Mouse (Mus musculus): ENCODE measurements around the gene Car14.
"Not testable (repeated sequence)": the region's sequence is repeated elsewhere in the genome, so short reads cannot be mapped to it uniquely, and the experiment has no call there.

The Car14 gene

GRCm38 (mm10) chr3:95891211-95892065 lies 13.1 kb downstream of the Car14 start, which contains the start of gene BC028528:
BC028528 (minus strand) TSS chr3:95892005.
- DNase-seq (ENCODE audit: low spot score) = no peak

GRCm38 (mm10) chr3:95889664-95890063 lies 14.8 kb downstream of the Car14 start:
- no peak for DNase-seq (ENCODE audit: low spot score)

GRCm38 (mm10) chr3:95887596-95887995 lies 16.9 kb downstream of the Car14 start:
- DNase-seq (ENCODE audit: low spot score) = no peak

GRCm38 (mm10) chr3:95884400-95884799 lies 20.1 kb downstream of the Car14 start:
- no peak for DNase-seq (ENCODE audit: low spot score)

- peak; percentile 50 for DNase-seq (ENCODE audit: low spot score)
These were observed 21.6 kb downstream of the Car14 start for GRCm38 (mm10) chr3:95882816-95883425.

GRCm38 (mm10) chr3:95881979-95882815 lies 22.3 kb downstream of the Car14 start, which contains the start of gene Ciart:
Ciart (minus strand) TSS chr3:95882251.
- DNase-seq (ENCODE audit: low spot score) = peak; percentile 96

- no peak for DNase-seq (ENCODE audit: low spot score)
These were observed 25.4 kb downstream of the Car14 start for GRCm38 (mm10) chr3:95879063-95879462.

- DNase-seq (ENCODE audit: low spot score) = no peak
These were observed 32.4 kb downstream of the Car14 start for GRCm38 (mm10) chr3:95872048-95872447.

- DNase-seq (ENCODE audit: low spot score) = peak; percentile 83
These were observed 33.1 kb downstream of the Car14 start, which contains the start of gene Mrps21 for GRCm38 (mm10) chr3:95871392-95871867. Mrps21 (minus strand) TSS chr3:95871519.

GRCm38 (mm10) chr3:95870976-95871375 lies 33.5 kb downstream of the Car14 start:
- DNase-seq (ENCODE audit: low spot score) = no peak

- no peak for DNase-seq (ENCODE audit: low spot score)
These were observed 37.1 kb downstream of the Car14 start for GRCm38 (mm10) chr3:95867408-95867807.

GRCm38 (mm10) chr3:95866071-95866470 lies 38.4 kb downstream of the Car14 start:
- no peak for DNase-seq (ENCODE audit: low spot score)

GRCm38 (mm10) chr3:95865571-95865970 lies 38.9 kb downstream of the Car14 start:
- DNase-seq (ENCODE audit: low spot score) = no peak

- DNase-seq (ENCODE audit: low spot score) = no peak
These were observed 39.4 kb downstream of the Car14 start for GRCm38 (mm10) chr3:95865050-95865449.

- no peak for DNase-seq (ENCODE audit: low spot score)
These were observed 40.9 kb downstream of the Car14 start for GRCm38 (mm10) chr3:95863578-95863977.

GRCm38 (mm10) chr3:95861796-95862195 lies 42.7 kb downstream of the Car14 start:
- DNase-seq (ENCODE audit: low spot score) = no peak

GRCm38 (mm10) chr3:95861216-95861615 lies 43.3 kb downstream of the Car14 start:
- no peak for DNase-seq (ENCODE audit: low spot score)

GRCm38 (mm10) chr3:95860323-95860722 lies 44.2 kb downstream of the Car14 start:
- DNase-seq (ENCODE audit: low spot score) = no peak

- DNase-seq (ENCODE audit: low spot score) = not testable (repeated sequence)
These were observed 46.2 kb downstream of the Car14 start for GRCm38 (mm10) chr3:95858278-95858677.

GRCm38 (mm10) chr3:95857050-95857449 lies 47.4 kb downstream of the Car14 start:
- DNase-seq (ENCODE audit: low spot score) = not testable (repeated sequence)

- no peak for DNase-seq (ENCODE audit: low spot score)
These were observed 48.4 kb downstream of the Car14 start for GRCm38 (mm10) chr3:95856115-95856514.

- peak; percentile 90 for DNase-seq (ENCODE audit: low spot score)
These were observed 48.9 kb downstream of the Car14 start, which contains the start of gene Prpf3 for GRCm38 (mm10) chr3:95855502-95856089. Prpf3 (minus strand) TSS chr3:95855885.
